Mouse (Mus musculus) midbrain, embryonic 14.5 days (tissue): Measurements from ENCODE around the gene C1ql4. TPM values are rescaled to one million over a fixed set of nuclear protein-coding genes. Genes with fewer than 3 reads are reported as not detected.
A peak's percentile ranks its signal among the peaks of the same experiment; 100 is the strongest.

Source experiments
- ATAC-seq: fragments of 200-750 bp; cut with Nextera tagmentation; 2 replicates; pipeline ENCODE4 v1.8.0; 2017; ENCODE audit warnings: moderate number of reproducible peaks, moderate library complexity; ENCODE audit not compliant: low FRiP score, low TSS enrichment
- DNase-seq: peaks from one replicate; pipeline ENCODE4 v3.0.0-alpha.2; 2015
- H3K27ac ChIP-seq: fragments of 300-500 bp; sonication (generic); replicated peaks from 2 replicates; pipeline ENCODE4 v1.5.1; 2014; ENCODE audit warnings: mild to moderate bottlenecking, low read depth, low read length, moderate library complexity
- H3K27me3 ChIP-seq: fragments of 300-500 bp; sonication (generic); 2 replicates; pipeline ENCODE4 v1.6.1; 2014; ENCODE audit warnings: low read length, control low read depth, mixed read lengths; ENCODE audit not compliant: control insufficient read depth, insufficient read depth
- H3K36me3 ChIP-seq: fragments of 300-500 bp; sonication (generic); 2 replicates; pipeline ENCODE4 v1.6.1; 2014; ENCODE audit warnings: low read length, control low read depth; ENCODE audit not compliant: control insufficient read depth, insufficient read depth
- H3K4me1 ChIP-seq: fragments of 300-500 bp; sonication (generic); 2 replicates; pipeline ENCODE4 v1.6.1; 2014; ENCODE audit warnings: mild to moderate bottlenecking, antibody characterized with exemption, low read length, control low read depth; ENCODE audit not compliant: control insufficient read depth, insufficient read depth
- H3K4me2 ChIP-seq: fragments of 300-500 bp; sonication (generic); 2 replicates; pipeline ENCODE4 v1.6.1; 2014; ENCODE audit warnings: mild to moderate bottlenecking, low read length, moderate library complexity
- H3K4me3 ChIP-seq: fragments of 300-500 bp; sonication (generic); replicated peaks from 2 replicates; pipeline ENCODE4 v1.5.1; 2014; ENCODE audit warnings: low read depth, low read length
- H3K9ac ChIP-seq: fragments of 300-500 bp; sonication (generic); replicated peaks from 2 replicates; pipeline ENCODE4 v1.6.1; 2014; ENCODE audit warnings: mild to moderate bottlenecking, low read length, moderate library complexity
- H3K9me3 ChIP-seq: fragments of 300-500 bp; sonication (generic); 2 replicates; pipeline ENCODE4 v1.6.1; 2016; ENCODE audit warnings: low read length, control low read depth, mixed read lengths; ENCODE audit not compliant: control insufficient read depth
- whole genome bisulfite sequencing: fragments of 180-500 bp; shearing (Covaris S2); extraction: QIAGEN DNeasy Blood & Tissue Kit; methylation state at CpG from one replicate; pipeline ENCODE4 v1.1.7; 2014; 5-methylcytosine and 5-hydroxymethylcytosine counted together
- polyA plus RNA-seq: library from polyadenylated mRNA; unstranded; fragments of >200 nt; fragmentation: Nextera tagmentation; extraction: Ambion mirVana; gene quantifications from 2 replicates; pipeline ENCODE4 v1.2.1, GENCODE M21; 2014

Gene C1ql4
- polyA plus RNA-seq, 1 experiment from 2014 or later: 13.2 TPM

DNA sequence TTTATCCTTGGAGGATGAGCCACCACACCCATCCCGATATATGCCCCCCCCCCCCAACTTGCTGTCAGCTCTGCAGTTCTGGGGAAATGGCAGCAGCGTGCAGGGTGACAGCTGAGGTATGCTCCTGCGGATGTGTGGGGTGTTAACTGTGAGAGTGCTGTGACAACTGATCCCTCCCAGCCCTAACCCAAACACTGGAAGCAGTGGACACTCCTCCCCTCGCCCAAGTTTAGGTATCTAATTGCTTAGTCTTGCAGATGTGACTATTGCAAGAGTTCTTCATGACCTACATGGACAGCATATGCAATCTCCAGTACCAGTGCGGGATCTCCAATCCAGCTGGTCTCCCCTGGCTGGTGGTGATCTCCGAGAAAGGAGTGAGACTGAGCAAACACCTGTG, 7.7 kb upstream of the C1ql4 start:
- Histone ChIP-seq H3K27ac (no peak overlapping the region), H3K9me3 (no peaks in the 10 kb centered on the region), H3K27me3 (peaks cover 42% of the 10 kb centered on the region), H3K4me3 (no peak overlapping the region), H3K36me3 (no peaks in the 10 kb centered on the region), H3K4me2 (no peak overlapping the region), H3K9ac (no peak overlapping the region), H3K4me1 (peaks cover 39% of the 10 kb centered on the region)
- no peak for ATAC-seq
- no peak for DNase-seq
- WGBS: 11% methylated on average over 6 of the region's 6 CpGs

- Histone ChIP-seq H3K27me3 (peaks cover 43% of the 10 kb centered on the region), H3K4me3 (no peak overlapping the region), H3K36me3 (no peaks in the 10 kb centered on the region), H3K4me1 (peaks cover 42% of the 10 kb centered on the region), H3K9ac (no peak overlapping the region), H3K27ac (0 out of 2 replicates have a peak overlapping the region, but pooled peaks have one; percentile 13), H3K4me2 (peak overlapping the region; percentile 21), H3K9me3 (no peaks in the 10 kb centered on the region)
- DNase-seq: no peak
- 1% methylated on average over 27 of the region's 27 CpGs for WGBS
- ATAC-seq: no peak
Observed at GRCm38 (mm10) chr15:99094631-99095270, 7.1 kb upstream of the C1ql4 start.

- DNase-seq (peak; percentile 82), ATAC-seq (peak; percentile 26; the same call in 1 of the 2 replicates)
- Histone ChIP-seq H3K27me3 (peaks cover 42% of the 10 kb centered on the region), H3K27ac (peak overlapping the region; percentile 77), H3K4me2 (peak overlapping the region; percentile 81), H3K4me1 (peaks cover 52% of the 10 kb centered on the region), H3K4me3 (peak overlapping the region; percentile 40), H3K36me3 (no peaks in the 10 kb centered on the region), H3K9me3 (no peaks in the 10 kb centered on the region), H3K9ac (peak overlapping the region; percentile 62)
- under 1% methylated on average over 56 of the region's 56 CpGs for WGBS
Observed at GRCm38 (mm10) chr15:99093291-99094258, 6.0 kb upstream of the C1ql4 start.

- DNase-seq (no peak), ATAC-seq (no peak)
- H3K4me3 ChIP-seq: peak within 1 kb of the TSS; percentile 40
- H3K4me2 ChIP-seq: peak within 1 kb of the TSS; percentile 81
- peaks cover 41% of the 10 kb centered on the region for H3K27me3 ChIP-seq
- H3K9me3 ChIP-seq: no peaks in the 10 kb centered on the region
- H3K36me3 ChIP-seq: no peaks in the 10 kb centered on the region
- WGBS: 22% methylated on average over 8 of the region's 8 CpGs
- H3K9ac ChIP-seq: peak within 1 kb of the TSS; percentile 62
- peak within 1 kb of the TSS; percentile 77 for H3K27ac ChIP-seq
- peaks cover 49% of the 10 kb centered on the region for H3K4me1 ChIP-seq
Observed at GRCm38 (mm10) chr15:99092870-99093269, 5.3 kb upstream of the C1ql4 start, which contains the start of gene Dnajc22. Gene Dnajc22, plus strand, starts transcription at chr15:99093170.

- DNase-seq (no peak), ATAC-seq (no peak)
- Histone ChIP-seq H3K9ac (0 out of 2 replicates have a peak overlapping the region, but pooled peaks have one; percentile 23), H3K4me2 (peak overlapping the region; percentile 46), H3K4me1 (peaks cover 26% of the 10 kb centered on the region), H3K4me3 (peak overlapping the region; percentile 8; the same call in 1 of the 2 replicates), H3K27ac (peak overlapping the region; percentile 65; the same call in 1 of the 2 replicates), H3K36me3 (no peaks in the 10 kb centered on the region), H3K27me3 (peaks cover 52% of the 10 kb centered on the region), H3K9me3 (no peaks in the 10 kb centered on the region)
- WGBS: 7% methylated on average over 14 of the region's 14 CpGs
Observed at GRCm38 (mm10) chr15:99089069-99089468, 1.5 kb upstream of the C1ql4 start.

- Histone ChIP-seq H3K4me3 (peak overlapping the region; percentile 31), H3K4me1 (peaks cover 25% of the 10 kb centered on the region), H3K27ac (peak overlapping the region; percentile 60), H3K4me2 (peak overlapping the region; percentile 46), H3K36me3 (no peaks in the 10 kb centered on the region), H3K27me3 (peaks cover 52% of the 10 kb centered on the region), H3K9me3 (no peaks in the 10 kb centered on the region), H3K9ac (peak overlapping the region; percentile 34)
- peak; percentile 47; the same call in 1 of the 2 replicates for ATAC-seq
- DNase-seq: peak; percentile 90
- under 1% methylated on average over 27 of the region's 27 CpGs for WGBS
Observed at GRCm38 (mm10) chr15:99088292-99088691, 675 bp upstream of the C1ql4 start.

- Histone ChIP-seq H3K4me2 (peak overlapping the region; percentile 37), H3K9ac (no peak overlapping the region), H3K4me1 (peaks cover 17% of the 10 kb centered on the region), H3K27me3 (peaks cover 52% of the 10 kb centered on the region), H3K27ac (0 out of 2 replicates have a peak overlapping the region, but pooled peaks have one; percentile 2), H3K36me3 (no peaks in the 10 kb centered on the region), H3K4me3 (peak overlapping the region; percentile 12), H3K9me3 (no peaks in the 10 kb centered on the region)
- WGBS: 68% methylated on average over 4 of the region's 4 CpGs
- no peak for ATAC-seq
- no peak for DNase-seq
Observed at GRCm38 (mm10) chr15:99085997-99086396, 1.6 kb downstream of the C1ql4 start.

GRCm38 (mm10) chr15:99084618-99085017, 3.0 kb downstream of the C1ql4 start:
- ATAC-seq (no peak), DNase-seq (no peak)
- Histone ChIP-seq H3K27me3 (peaks cover 50% of the 10 kb centered on the region), H3K9me3 (no peaks in the 10 kb centered on the region), H3K4me2 (peak overlapping the region; percentile 8), H3K36me3 (no peaks in the 10 kb centered on the region), H3K4me1 (peaks cover 9% of the 10 kb centered on the region; the same call in 1 of the 2 replicates), H3K27ac (no peak overlapping the region), H3K4me3 (no peak overlapping the region), H3K9ac (0 out of 2 replicates have a peak overlapping the region, but pooled peaks have one; percentile 34)
- 10% methylated on average over 19 of the region's 19 CpGs for WGBS
